Mouse (Mus musculus) MEL-GATA-1-ER (cell line): ENCODE measurements around the gene Sgf29.
"Not testable (repeated sequence)": the region's sequence is repeated elsewhere in the genome, so short reads cannot be mapped to it uniquely, and the experiment has no call there.

ENCODE experiments used
- DNase-seq: peaks from one replicate; pipeline ENCODE4 v3.0.0-alpha.2; 2012; ENCODE audit warnings: low read depth; ENCODE audit errors: extremely low read depth

The Sgf29 gene

GRCm38 (mm10) chr7:126679683-126680082 is 30.6 kb downstream of the Sgf29 start:
- no peak for DNase-seq

DNA sequence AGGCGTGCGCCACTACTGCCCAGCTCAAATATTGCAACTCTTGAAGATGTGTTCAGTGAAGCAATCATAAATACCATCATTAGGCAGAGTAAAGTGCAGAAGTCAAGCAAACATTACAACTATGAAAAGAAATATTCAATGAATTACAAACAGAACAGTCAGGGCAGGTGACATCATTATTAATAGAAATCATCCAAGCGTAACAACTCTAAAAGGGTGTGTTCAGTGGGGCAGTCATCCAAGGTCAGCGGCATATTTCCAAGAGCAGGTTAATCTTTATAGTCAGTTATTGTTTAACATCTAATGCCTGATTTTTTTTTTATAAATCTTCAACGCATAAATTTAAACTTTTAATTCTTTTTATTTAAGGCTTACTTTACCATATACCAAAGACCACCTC is 32.1 kb downstream of the Sgf29 start:
- no peak for DNase-seq

DNA sequence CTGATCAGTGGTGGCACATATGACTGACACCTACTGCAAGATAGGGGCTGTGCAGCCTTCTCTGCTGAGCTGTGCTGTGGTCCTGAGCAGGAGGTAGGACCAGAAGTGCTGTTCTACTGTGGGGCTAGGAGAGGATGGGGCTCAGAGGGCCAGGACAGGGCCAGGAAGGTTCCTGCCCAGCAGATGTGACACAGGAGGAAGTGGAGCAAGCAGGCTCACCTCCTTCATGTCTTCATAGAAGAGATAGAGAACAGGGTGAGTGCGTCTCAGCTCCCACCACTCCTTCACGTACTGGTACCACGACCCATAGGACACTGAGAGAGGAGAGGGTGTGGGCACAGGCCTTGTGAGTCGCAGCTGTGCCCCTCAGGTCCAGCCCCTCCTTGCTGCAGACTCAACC is 39.0 kb downstream of the Sgf29 start:
- DNase-seq, result not testable (repeated sequence)

- DNase-seq, result no peak
Observed at GRCm38 (mm10) chr7:126689021-126689420, 39.9 kb downstream of the Sgf29 start.

GRCm38 (mm10) chr7:126690737-126691136 is 41.6 kb downstream of the Sgf29 start:
- no peak for DNase-seq

DNA sequence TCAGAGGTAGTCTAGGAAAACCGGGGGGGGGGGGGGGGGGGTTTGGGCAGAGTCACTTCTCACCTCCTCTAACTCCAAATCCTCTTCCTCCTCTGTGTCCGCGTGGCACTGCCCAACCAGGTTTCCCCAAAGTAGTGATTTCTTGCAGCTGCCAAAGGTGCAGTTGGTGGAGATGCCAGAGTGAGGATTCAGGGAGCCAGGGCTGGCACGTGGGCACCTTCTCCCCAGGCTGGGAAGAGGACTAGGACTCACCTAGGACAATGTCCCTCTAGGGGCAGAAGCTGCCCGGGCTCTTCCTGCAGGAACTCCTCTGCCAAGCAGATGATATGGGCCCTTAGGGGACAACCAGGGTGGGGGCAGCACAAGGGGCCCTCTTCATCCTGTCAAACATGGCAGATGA is 42.6 kb downstream of the Sgf29 start:
- no peak for DNase-seq

DNA sequence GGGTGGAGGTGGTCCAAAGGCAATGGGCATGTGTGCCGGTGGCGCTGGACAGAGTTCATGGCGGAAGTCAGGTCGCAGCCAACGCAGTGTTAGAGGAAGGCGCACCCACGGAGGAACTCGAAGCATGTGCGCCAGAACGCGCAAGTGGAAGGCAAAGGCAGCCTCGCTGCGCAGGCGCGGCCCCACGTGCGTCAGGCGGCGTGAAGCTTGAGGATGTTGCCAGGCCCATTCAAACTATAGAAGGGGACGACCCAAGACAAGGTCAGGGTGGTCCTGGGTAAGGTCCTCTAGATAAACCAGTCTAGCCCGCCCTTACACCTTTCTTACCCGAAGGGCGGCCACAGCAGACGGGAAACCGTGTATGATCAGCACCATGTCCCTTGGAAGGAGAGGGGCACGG is 43.3 kb downstream of the Sgf29 start:
- no peak for DNase-seq

DNA sequence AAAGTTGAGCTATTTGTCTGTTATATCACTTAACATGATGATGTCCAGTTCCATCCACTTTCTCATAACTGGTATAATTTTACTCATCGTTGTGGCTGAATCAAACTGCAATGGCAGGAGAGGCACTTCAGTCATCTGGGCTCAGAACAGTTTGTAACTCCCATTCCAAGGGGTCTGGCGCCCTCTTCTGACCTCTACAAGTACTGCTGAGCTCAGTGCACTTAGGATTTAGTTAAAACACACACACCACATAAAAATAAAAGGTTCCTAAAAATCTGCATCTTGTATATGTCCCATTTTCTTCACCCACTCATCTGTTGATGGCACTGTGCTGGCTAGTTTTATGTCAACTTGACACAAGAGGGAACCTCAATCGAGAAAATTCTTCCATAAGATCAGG is 44.1 kb downstream of the Sgf29 start:
- peak; percentile 76 for DNase-seq

DNA sequence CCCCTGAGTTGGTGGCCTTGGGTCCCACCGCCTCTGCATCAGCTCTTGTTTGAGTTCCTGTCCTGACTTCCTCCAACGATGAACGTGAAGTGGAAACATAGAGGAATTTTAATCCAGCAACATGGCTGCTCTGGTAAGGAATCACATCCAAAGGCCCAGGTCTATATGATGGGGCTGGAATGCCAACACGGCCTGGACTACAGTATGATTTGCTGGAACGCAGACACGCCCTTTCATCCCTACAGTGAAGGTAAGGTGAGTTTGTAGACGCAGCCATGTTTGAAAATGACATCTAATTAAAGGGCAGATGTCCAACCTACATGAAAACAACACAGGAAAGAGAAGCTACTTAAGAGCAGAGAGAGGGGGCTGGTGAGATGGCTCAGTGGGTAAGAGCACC is 44.7 kb downstream of the Sgf29 start:
- DNase-seq, result no peak

DNA sequence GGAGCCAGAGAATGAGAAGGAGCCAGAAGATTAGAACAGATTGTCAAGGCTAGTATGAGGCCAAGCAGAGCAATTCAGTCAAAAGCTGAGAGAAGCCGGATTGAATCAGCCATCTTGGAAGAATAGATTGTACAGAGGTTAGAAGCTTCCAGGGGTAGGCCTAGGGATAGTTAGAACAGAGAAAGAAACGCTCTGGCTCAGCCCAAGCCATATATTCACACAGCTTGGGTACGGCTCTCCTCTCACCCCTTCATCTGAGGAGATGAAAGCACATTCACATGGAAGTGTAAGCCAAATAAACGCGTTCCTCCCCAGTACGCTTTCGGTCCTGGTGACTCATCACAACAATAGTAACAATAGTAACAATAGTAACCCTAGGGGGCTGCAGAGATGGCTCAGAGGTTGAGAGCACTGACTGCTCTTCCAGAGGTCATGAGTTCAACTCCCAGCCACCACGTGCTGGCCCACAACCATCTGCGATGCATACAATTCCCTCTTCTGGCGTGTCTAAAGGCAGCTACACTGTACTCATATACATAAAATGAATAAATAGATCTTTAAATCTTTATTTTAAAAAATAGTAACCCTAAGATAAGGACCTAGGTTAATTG is 45.4 kb downstream of the Sgf29 start:
- no peak for DNase-seq

- DNase-seq, result peak; percentile 57
Observed at GRCm38 (mm10) chr7:126695210-126695611, 46.1 kb downstream of the Sgf29 start, which contains the start of gene Bola2. Bola2 (plus strand) TSS chr7:126695401.

- peak; percentile 96 for DNase-seq
Observed at GRCm38 (mm10) chr7:126695631-126696207, 46.6 kb downstream of the Sgf29 start, which contains the start of gene Slx1b. Slx1b (minus strand) TSS chr7:126695784.

DNA sequence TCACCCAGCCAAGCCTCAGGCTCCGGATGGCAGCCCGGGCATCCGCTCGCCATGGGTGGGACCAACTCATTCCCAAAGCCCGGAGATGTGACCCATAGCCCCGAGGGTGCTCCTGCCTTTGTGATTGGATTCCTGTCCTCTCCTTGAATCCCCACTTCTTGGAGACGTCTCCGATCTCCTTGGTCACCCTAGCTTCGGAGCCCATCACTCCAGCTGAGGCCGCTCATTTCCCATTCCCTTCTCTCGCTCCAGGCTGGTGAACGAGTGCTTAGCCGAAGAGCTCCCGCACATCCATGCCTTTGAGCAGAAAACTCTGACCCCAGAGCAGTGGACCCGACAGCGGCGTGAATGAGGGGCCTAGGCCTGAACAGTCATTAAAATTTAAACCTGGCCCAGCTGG is 47.2 kb downstream of the Sgf29 start:
- DNase-seq, result no peak

- no peak for DNase-seq
Observed at GRCm38 (mm10) chr7:126696886-126697285, 47.8 kb downstream of the Sgf29 start.

DNA sequence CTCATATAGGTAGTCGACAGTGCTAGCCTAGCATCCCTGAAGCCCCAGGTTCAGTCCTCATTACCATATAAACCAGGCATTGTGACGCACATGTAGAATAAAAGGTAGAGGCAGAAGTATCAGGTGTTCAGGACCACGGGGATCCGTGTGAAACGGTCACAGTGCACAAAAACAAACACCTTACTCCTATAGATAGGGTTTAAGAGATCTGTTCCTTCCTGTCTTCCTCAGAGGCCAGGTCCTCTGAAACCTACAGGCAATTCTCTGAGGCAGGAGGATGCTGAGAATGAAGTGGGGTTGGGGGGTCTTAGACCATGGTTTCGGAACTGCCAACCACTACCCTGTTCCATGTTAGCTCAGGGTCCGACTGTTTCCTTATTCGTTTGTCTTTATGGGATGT is 48.7 kb downstream of the Sgf29 start:
- DNase-seq, result no peak

DNA sequence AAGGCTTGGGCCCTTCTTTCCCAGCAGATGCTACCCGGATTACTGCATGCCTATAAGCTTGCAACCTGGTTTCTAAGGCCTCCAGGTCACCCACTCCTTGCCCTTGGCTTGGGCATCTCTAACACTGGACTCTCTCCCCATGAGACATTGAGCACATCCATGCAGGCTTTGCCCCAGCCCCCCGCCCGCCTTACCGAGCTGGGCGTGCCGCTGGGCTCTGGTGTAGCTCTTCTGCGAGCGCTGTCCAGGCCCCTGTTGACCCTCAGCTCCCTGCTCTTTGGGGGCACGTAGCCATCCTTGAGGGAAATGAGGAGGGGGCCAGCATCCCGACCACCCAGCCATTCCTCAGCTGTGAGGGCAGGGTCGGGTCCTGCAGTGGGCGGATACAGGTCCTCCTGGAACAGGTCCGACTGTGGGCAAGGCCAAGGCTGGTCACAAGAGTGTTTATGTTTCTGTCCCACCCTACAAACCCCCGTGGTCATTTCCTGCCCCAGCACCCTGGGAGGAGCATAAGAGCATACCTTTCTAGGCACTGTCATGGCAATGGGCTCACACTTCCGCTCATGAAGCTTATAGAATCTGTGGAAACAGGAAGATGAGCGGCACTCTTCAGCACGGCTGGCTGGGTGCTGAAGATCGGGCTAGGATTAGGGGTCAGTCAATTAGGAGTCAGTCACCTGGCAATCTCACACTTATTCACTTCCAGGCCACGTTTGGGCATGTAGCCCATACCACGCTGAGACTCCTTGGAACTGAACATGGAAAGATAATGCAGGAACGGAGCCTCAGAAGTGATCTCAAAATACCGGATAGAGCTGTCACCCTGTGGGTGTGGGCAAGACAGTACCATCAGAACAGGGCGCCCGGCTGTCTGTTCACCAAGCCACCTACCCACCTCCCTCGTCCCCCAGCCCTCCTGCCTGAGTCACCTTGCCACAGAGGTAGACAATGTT is 51.2 kb downstream of the Sgf29 start:
- no peak for DNase-seq

GRCm38 (mm10) chr7:126701070-126701469 is 52.0 kb downstream of the Sgf29 start:
- DNase-seq, result peak; percentile 75

- DNase-seq, result no peak
Observed at GRCm38 (mm10) chr7:126701559-126702357, 52.6 kb downstream of the Sgf29 start.

GRCm38 (mm10) chr7:126702358-126702757 is 53.2 kb downstream of the Sgf29 start:
- peak; percentile 92 for DNase-seq

GRCm38 (mm10) chr7:126702861-126703756 is 54.0 kb downstream of the Sgf29 start:
- DNase-seq, result peak; percentile 50
